Mouse (Mus musculus) intestine, embryonic 14.5 days (tissue): Measurements from ENCODE around the gene Eif1ad. TPM values are rescaled to one million over a fixed set of nuclear protein-coding genes. Genes with fewer than 3 reads are reported as not detected.
A peak's percentile ranks its signal among the peaks of the same experiment; 100 is the strongest.

Experiments
- ATAC-seq: fragments of 200-750 bp; cut with Nextera tagmentation; replicated peaks from 2 replicates; pipeline ENCODE4 v1.8.0; 2017; ENCODE audit warnings: low read depth, moderate number of reproducible peaks, moderate TSS enrichment, moderate library complexity; ENCODE audit not compliant: low FRiP score, low TSS enrichment
- DNase-seq: peaks from one replicate; pipeline ENCODE4 v3.0.0-alpha.2; 2018; ENCODE audit warnings: low spot score
- H3K27ac ChIP-seq: fragments of 300-500 bp; sonication (generic); 2 replicates; pipeline ENCODE4 v1.5.1; 2014; ENCODE audit warnings: low read depth, mild to moderate bottlenecking, control low read depth
- H3K27me3 ChIP-seq: fragments of 300-500 bp; sonication (generic); replicated peaks from 2 replicates; pipeline ENCODE4 v1.6.1; 2014; ENCODE audit warnings: low read length, control low read depth; ENCODE audit not compliant: control insufficient read depth, insufficient read depth
- H3K36me3 ChIP-seq: fragments of 300-500 bp; sonication (generic); 2 replicates; pipeline ENCODE4 v1.6.1; 2014; ENCODE audit warnings: low read length, control low read depth; ENCODE audit not compliant: control insufficient read depth, insufficient read depth
- H3K4me1 ChIP-seq: fragments of 300-500 bp; sonication (generic); replicated peaks from 2 replicates; pipeline ENCODE4 v1.6.1; 2014; ENCODE audit warnings: low read length, control low read depth, mixed read lengths; ENCODE audit not compliant: control insufficient read depth, insufficient read depth
- H3K4me2 ChIP-seq: fragments of 300-500 bp; sonication (generic); 2 replicates; pipeline ENCODE4 v1.6.1; 2014; ENCODE audit warnings: low read length
- H3K4me3 ChIP-seq: fragments of 300-500 bp; sonication (generic); 2 replicates; pipeline ENCODE4 v1.5.1; 2014; ENCODE audit warnings: low read depth, low read length, control low read depth, mixed read lengths
- H3K9ac ChIP-seq: fragments of 300-500 bp; sonication (generic); 2 replicates; pipeline ENCODE4 v1.6.1; 2014; ENCODE audit warnings: mild to moderate bottlenecking, low read length
- H3K9me3 ChIP-seq: fragments of 300-500 bp; sonication (generic); 2 replicates; pipeline ENCODE4 v1.6.1; 2016; ENCODE audit warnings: low read length, control low read depth; ENCODE audit not compliant: control insufficient read depth
- WGBS: fragments of 180-500 bp; shearing (Covaris S2); extraction: QIAGEN DNeasy Blood & Tissue Kit; methylation state at CpG from one replicate; pipeline ENCODE4 v1.1.7; 2014; 5-methylcytosine and 5-hydroxymethylcytosine counted together
- polyA plus RNA-seq: library from polyadenylated mRNA; unstranded; fragments of >200 nt; fragmentation: Nextera tagmentation; extraction: Ambion mirVana; gene quantifications from 2 replicates; pipeline ENCODE4 v1.2.1, GENCODE M21; 2014

Gene Eif1ad
- polyA plus RNA-seq = 55.4 and 59.7 TPM in 2 replicates

DNA sequence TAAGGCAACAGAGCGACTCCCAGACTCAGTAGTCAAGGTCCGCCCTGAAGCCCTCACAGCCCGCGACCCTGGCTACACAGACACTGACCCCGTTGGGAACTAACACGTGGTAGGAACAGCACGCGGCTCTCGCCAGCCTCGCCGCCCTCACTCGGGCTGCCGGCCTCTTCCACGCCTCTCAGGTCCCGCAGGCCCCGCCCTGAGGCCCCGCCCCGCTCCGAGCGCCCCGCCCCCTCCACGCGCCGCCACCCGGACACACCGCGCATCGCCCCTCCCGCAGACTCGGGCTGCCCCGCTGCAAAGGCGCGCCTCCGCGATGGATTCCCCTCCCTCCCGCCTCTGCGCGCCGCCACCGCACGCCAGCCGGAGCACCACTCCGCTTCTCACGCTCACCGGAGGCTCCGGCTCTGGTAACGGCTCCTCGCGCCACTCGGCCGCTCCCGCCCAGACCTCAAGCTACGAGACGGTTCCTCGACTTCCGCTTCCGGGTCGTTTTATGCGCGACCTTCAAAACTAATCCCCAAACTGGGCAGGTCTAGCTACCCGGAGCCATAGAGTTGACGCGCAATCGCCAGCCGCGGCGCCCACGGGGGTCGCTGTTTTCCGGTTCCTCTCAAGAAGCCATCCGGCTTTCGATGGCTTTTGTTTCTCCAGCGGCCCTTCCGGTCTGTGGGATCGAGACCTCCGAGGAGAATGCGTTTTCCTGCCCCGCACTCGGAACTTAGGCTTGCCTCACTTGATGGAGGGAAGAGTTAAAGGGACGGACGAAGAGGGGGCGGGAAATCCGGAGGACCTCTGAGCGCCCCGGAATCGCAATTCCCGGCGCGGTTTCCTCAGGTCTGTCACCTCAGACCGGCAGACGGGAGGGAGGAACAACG, at the start of gene Eif1ad:
Gene Eif1ad (plus strand): TSS at position 567 of the 878 bp plus-strand sequence.
- peak; percentile 96 for ATAC-seq
- peak; percentile 99 for DNase-seq
- Histone ChIP-seq H3K4me2 (peak within 1 kb of the TSS; percentile 69), H3K36me3 (peaks cover 52% of the 10 kb centered on the region), H3K9me3 (no peaks in the 10 kb centered on the region), H3K9ac (peak within 1 kb of the TSS; percentile 77), H3K4me3 (peak within 1 kb of the TSS; percentile 100), H3K27ac (peak within 1 kb of the TSS; percentile 96), H3K4me1 (peaks cover 17% of the 10 kb centered on the region), H3K27me3 (no peaks in the 10 kb centered on the region)
- WGBS = under 1% methylated on average over 70 of the region's 92 CpGs

DNA sequence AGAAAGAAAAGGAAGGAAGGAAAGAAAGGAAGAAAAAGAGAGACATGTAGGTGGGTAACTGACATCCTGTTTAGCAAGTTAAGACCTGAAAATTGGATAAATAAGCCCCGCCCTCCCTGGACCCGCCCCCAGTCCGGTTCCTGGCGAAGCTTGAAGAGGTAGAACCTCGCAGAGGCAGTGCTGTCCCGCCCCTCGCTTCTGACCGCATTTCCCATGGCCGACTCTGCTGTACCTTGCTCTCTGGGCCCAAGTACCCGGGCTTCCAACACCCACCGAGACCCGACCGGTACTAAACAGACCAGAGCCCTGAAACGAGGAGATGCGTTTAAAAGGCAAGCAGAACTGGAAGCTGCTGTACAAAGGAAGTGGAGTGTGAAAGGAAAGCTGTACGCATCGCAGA, 42.7 kb upstream of the Eif1ad start:
- no peak overlapping the region for H3K4me2 ChIP-seq
- ATAC-seq (no peak), DNase-seq (no peak)
- no peak overlapping the region for H3K4me3 ChIP-seq
- no peaks in the 10 kb centered on the region for H3K4me1 ChIP-seq
- 52% methylated on average over 17 of the region's 17 CpGs for WGBS
- no peaks in the 10 kb centered on the region for H3K36me3 ChIP-seq
- H3K27me3 ChIP-seq = no peaks in the 10 kb centered on the region
- no peak overlapping the region for H3K27ac ChIP-seq
- no peak overlapping the region for H3K9ac ChIP-seq
- H3K9me3 ChIP-seq = no peaks in the 10 kb centered on the region

DNA sequence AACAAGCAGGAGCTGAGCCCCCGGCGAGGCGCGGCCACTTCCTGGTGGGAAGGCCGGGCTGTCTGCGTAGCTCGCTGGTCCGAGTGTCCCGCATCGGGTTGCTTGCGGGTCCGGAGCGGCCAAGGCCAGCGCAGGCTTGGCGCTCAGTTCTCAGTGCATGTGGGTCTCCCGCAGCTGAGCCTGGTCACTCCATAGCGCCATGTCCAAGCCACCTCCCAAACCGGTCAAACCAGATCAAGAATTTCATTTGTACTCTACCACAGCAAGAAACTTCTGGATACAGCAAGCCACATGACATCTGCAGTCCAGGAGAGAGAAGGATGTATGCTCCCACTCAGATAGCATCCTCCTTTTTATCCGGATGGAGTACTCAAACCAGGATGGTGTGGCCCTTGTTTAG, 38.6 kb upstream of the Eif1ad start:
- H3K9ac ChIP-seq = no peak overlapping the region
- H3K4me3 ChIP-seq = no peak overlapping the region
- H3K9me3 ChIP-seq = no peaks in the 10 kb centered on the region
- 61% methylated on average over 19 of the region's 19 CpGs for WGBS
- H3K27ac ChIP-seq = no peak overlapping the region
- H3K27me3 ChIP-seq = no peaks in the 10 kb centered on the region
- no peaks in the 10 kb centered on the region for H3K4me1 ChIP-seq
- no peak for DNase-seq
- ATAC-seq = no peak
- no peak overlapping the region for H3K4me2 ChIP-seq
- H3K36me3 ChIP-seq = no peaks in the 10 kb centered on the region

DNA sequence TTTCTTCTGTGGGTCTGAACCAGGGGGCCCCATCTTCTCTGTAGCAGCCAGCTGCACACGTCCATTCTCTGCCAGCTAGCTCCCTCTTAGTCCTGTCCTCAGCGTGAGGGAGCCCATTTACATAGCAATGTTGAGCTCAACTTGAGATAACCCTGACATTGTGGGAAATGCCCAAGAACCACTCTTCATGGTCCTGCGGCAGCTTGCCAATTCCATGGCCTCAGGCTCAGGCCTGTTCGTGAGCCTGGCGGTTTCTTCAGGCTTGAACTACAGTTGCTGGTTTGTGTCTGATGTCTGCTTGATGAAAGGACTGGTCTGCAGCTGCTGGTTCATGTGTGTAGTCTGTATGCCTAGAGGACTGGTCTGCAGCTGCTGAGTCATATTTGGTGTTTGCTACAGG, 31.8 kb upstream of the Eif1ad start:
- WGBS = 70% methylated on average over 5 of the region's 5 CpGs
- Histone ChIP-seq H3K9ac (no peak overlapping the region), H3K27me3 (no peaks in the 10 kb centered on the region), H3K4me2 (no peak overlapping the region), H3K36me3 (no peaks in the 10 kb centered on the region), H3K4me1 (no peaks in the 10 kb centered on the region), H3K4me3 (no peak overlapping the region), H3K27ac (no peak overlapping the region), H3K9me3 (no peaks in the 10 kb centered on the region)
- DNase-seq (no peak), ATAC-seq (no peak)

DNA sequence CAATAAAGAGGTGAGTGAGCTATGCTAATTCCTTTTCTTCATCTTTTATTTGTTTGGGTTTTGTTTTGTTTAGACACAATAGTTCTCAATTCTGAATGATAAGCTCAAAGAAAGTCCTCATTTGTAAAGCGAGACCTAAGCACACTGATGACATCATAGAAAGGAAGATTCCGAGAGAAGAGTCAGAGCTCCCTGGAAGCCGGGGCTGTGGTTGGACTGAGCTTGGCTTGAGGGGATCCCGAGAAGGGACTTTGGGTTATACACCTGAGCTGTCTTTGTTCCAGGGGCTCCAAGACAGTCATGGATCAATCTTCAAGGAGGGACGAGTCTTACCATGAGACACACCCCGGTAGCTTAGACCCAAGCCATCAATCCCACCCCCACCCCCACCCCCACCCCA, 31.1 kb upstream of the Eif1ad start, which contains the start of gene Catsper1:
Gene Catsper1 (plus strand): TSS at position 301 of the 400 bp plus-strand sequence.
- H3K27me3 ChIP-seq = no peaks in the 10 kb centered on the region
- H3K4me3 ChIP-seq = no peak within 1 kb of the TSS
- H3K9ac ChIP-seq = no peak within 1 kb of the TSS
- DNase-seq (no peak), ATAC-seq (no peak)
- no peaks in the 10 kb centered on the region for H3K9me3 ChIP-seq
- H3K4me2 ChIP-seq = no peak within 1 kb of the TSS
- H3K36me3 ChIP-seq = no peaks in the 10 kb centered on the region
- 92% methylated on average over 6 of the region's 6 CpGs for WGBS
- H3K27ac ChIP-seq = no peak within 1 kb of the TSS
- H3K4me1 ChIP-seq = no peaks in the 10 kb centered on the region

DNA sequence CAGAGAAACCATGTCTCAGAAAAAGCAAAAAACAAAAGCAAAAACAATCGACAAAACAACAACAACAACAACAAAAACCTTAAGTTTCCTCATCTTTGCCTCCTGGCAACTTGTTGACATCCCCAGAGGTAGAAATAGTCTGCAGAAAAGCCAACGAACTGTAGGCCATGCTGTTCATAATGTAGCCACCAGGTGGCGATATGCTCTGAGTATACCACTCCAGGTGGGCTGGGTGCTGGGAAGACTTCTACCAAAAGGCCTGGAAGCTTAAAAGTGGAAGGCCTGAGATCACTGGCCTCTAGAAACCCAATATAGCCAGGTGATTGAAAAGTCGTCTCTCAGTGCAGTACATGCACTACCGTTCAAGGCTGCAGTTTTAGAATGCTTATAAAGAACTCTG, 28.6 kb upstream of the Eif1ad start:
- ATAC-seq (no peak), DNase-seq (peak; percentile 89)
- H3K9ac ChIP-seq = no peak overlapping the region
- no peak overlapping the region for H3K4me2 ChIP-seq
- no peaks in the 10 kb centered on the region for H3K4me1 ChIP-seq
- H3K4me3 ChIP-seq = no peak overlapping the region
- no peaks in the 10 kb centered on the region for H3K27me3 ChIP-seq
- no peak overlapping the region for H3K27ac ChIP-seq
- H3K9me3 ChIP-seq = no peaks in the 10 kb centered on the region
- 23% methylated on average over 5 of the region's 5 CpGs for WGBS
- no peaks in the 10 kb centered on the region for H3K36me3 ChIP-seq

DNA sequence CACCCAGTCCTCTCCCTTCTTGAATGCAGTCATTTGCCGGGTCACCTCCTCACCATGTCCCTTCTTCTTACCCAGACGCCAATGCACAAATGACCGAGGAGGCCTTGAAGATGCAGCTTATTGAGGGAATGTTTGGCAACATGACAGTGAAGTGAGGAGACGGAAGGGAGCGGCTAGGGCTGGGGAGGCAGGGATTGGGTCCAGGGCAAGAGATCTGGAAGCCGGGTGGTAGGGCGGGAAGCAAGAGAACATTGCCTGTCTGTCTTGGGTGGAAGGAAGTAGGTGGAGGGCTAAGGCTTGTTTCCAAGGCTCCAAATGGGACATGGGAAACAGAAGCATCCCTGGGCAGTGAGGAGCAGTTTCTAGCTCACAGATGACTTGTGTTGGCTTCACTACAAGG, 25.2 kb upstream of the Eif1ad start:
- H3K9me3 ChIP-seq = no peaks in the 10 kb centered on the region
- H3K4me1 ChIP-seq = no peaks in the 10 kb centered on the region
- H3K36me3 ChIP-seq = no peaks in the 10 kb centered on the region
- H3K9ac ChIP-seq = no peak overlapping the region
- no peak overlapping the region for H3K4me3 ChIP-seq
- H3K27ac ChIP-seq = no peak overlapping the region
- no peak overlapping the region for H3K4me2 ChIP-seq
- 84% methylated on average over 7 of the region's 7 CpGs for WGBS
- no peaks in the 10 kb centered on the region for H3K27me3 ChIP-seq
- ATAC-seq (no peak), DNase-seq (no peak)

DNA sequence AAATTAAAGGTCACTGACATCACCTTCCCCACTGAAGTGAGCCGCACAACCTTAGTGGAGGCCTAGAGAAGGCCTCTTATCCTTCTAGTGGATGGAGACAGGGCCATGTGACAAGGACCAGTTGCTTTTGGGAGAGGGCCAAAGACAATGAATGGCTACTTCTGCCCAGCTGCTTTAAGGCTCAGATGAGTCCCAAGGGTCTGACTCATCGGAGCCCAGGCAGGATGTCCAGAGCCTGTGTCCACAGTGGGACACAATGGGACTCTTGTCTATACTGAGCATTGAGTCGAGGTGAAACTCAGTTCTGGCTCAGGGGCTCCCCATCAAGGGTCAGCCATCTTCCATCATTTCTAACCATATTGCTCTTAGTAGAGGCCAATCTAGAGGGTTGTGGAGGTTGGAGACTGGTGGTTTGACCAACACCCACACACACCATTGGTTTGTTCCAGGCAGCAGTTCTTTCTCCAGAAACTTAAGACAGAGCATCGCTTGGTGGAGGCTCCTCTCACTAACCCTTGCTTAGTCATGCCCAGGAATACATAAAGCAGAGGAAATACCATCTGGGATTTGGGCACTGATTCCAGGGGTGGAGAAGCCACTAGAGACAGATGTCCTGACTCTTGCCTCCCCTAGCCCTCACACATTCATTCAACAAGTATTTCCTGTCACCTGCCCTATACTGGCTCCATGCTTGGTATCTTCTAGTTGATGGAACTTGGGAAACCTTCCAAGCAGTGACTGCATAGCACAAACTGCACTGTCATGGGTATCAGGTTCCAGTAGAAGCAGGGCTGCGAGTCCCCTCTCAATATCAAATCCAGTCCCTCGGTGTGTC, 21.0 kb upstream of the Eif1ad start:
- no peak overlapping the region for H3K4me3 ChIP-seq
- H3K36me3 ChIP-seq = no peaks in the 10 kb centered on the region
- no peak overlapping the region for H3K27ac ChIP-seq
- no peaks in the 10 kb centered on the region for H3K4me1 ChIP-seq
- 74% methylated on average over 6 of the region's 6 CpGs for WGBS
- no peak for ATAC-seq
- H3K27me3 ChIP-seq = no peaks in the 10 kb centered on the region
- no peaks in the 10 kb centered on the region for H3K9me3 ChIP-seq
- DNase-seq = no peak
- no peak overlapping the region for H3K4me2 ChIP-seq
- no peak overlapping the region for H3K9ac ChIP-seq
